Mouse (Mus musculus) heart, embryonic 12.5 days (tissue): ENCODE results near the gene Rbsn. TPM values are rescaled to one million over a fixed set of nuclear protein-coding genes. Genes with fewer than 3 reads are reported as not detected.

ENCODE experiments used
- ATAC-seq: fragments of 200-750 bp; cut with Nextera tagmentation; 2 replicates; pipeline ENCODE4 v1.8.0; 2017; ENCODE audit warnings: moderate TSS enrichment, moderate library complexity; ENCODE audit not compliant: insufficient number of reproducible peaks, low FRiP score
- H3K27ac ChIP-seq: fragments of 300-500 bp; sonication (generic); 2 replicates; pipeline ENCODE4 v1.5.1; 2016; ENCODE audit warnings: mild to moderate bottlenecking, moderate library complexity; ENCODE audit not compliant: poor library complexity, severe bottlenecking
- H3K27me3 ChIP-seq: fragments of 300-500 bp; sonication (generic); replicated peaks from 2 replicates; pipeline ENCODE4 v1.6.1; 2016; ENCODE audit warnings: mild to moderate bottlenecking, moderate library complexity
- H3K36me3 ChIP-seq: fragments of 300-500 bp; sonication (generic); 2 replicates; pipeline ENCODE4 v1.6.1; 2016; ENCODE audit warnings: mild to moderate bottlenecking, moderate library complexity
- H3K4me1 ChIP-seq: fragments of 300-500 bp; sonication (generic); replicated peaks from 2 replicates; pipeline ENCODE4 v1.6.1; 2016; ENCODE audit warnings: mild to moderate bottlenecking
- H3K4me2 ChIP-seq: fragments of 300-500 bp; sonication (generic); 2 replicates; pipeline ENCODE4 v1.6.1; 2016; ENCODE audit warnings: mild to moderate bottlenecking, moderate library complexity
- H3K4me3 ChIP-seq: fragments of 300-500 bp; sonication (generic); 2 replicates; pipeline ENCODE4 v1.5.1; 2016; ENCODE audit warnings: mild to moderate bottlenecking
- H3K9ac ChIP-seq: fragments of 300-500 bp; sonication (generic); 2 replicates; pipeline ENCODE4 v1.6.1; 2016; ENCODE audit warnings: mild to moderate bottlenecking, moderate library complexity
- H3K9me3 ChIP-seq: fragments of 300-500 bp; sonication (generic); replicated peaks from 2 replicates; pipeline ENCODE4 v1.6.1; 2016; ENCODE audit warnings: mild to moderate bottlenecking, moderate library complexity
- WGBS: fragments of 180-500 bp; shearing (Covaris S2); methylation state at CpG from one replicate; pipeline ENCODE4 v1.1.7; 2016; 5-methylcytosine and 5-hydroxymethylcytosine counted together
- polyA plus RNA-seq: library from polyadenylated mRNA; unstranded; fragments of >200 nt; fragmentation: Nextera tagmentation; extraction: Ambion mirVana; gene quantifications from 2 replicates; pipeline ENCODE4 v1.2.1, GENCODE M21; 2016

Gene Rbsn
- polyA plus RNA-seq, 1 experiment from 2014 or later = 20.2 TPM

- peaks cover 75% of the 10 kb centered on the region for H3K36me3 ChIP-seq
- H3K9me3 ChIP-seq = no peaks in the 10 kb centered on the region; the same call in 1 of the 2 replicates
- 93% methylated on average over 1 of the region's 1 CpGs for WGBS
- H3K4me3 ChIP-seq = no peak overlapping the region
- H3K9ac ChIP-seq = no peak overlapping the region
- no peak overlapping the region for H3K4me2 ChIP-seq
- H3K27me3 ChIP-seq = no peaks in the 10 kb centered on the region
- H3K27ac ChIP-seq = no peak overlapping the region
- ATAC-seq = no peak
- peaks cover 5% of the 10 kb centered on the region; the same call in 1 of the 2 replicates for H3K4me1 ChIP-seq
Measured at GRCm38 (mm10) chr6:92176450-92176849, 38.3 kb downstream of the Rbsn start.

GRCm38 (mm10) chr6:92162724-92163123 lies 52.0 kb downstream of the Rbsn start:
- Histone ChIP-seq H3K27ac (no peak overlapping the region), H3K4me3 (no peak overlapping the region), H3K9ac (no peak overlapping the region), H3K4me1 (no peaks in the 10 kb centered on the region), H3K9me3 (no peaks in the 10 kb centered on the region), H3K36me3 (peaks cover 92% of the 10 kb centered on the region), H3K27me3 (no peaks in the 10 kb centered on the region), H3K4me2 (no peak overlapping the region)
- 77% methylated on average over 1 of the region's 1 CpGs for WGBS
- ATAC-seq = no peak

GRCm38 (mm10) chr6:92158801-92159200 lies 55.9 kb downstream of the Rbsn start:
- Histone ChIP-seq H3K4me2 (no peak overlapping the region), H3K4me1 (peaks cover 3% of the 10 kb centered on the region), H3K9ac (no peak overlapping the region), H3K4me3 (no peak overlapping the region), H3K27ac (no peak overlapping the region), H3K27me3 (no peaks in the 10 kb centered on the region), H3K36me3 (peaks cover 96% of the 10 kb centered on the region), H3K9me3 (no peaks in the 10 kb centered on the region)
- no peak for ATAC-seq
- WGBS = 97% methylated on average over 3 of the region's 3 CpGs

GRCm38 (mm10) chr6:92153774-92154173 lies 61.0 kb downstream of the Rbsn start:
- Histone ChIP-seq H3K36me3 (peaks cover 86% of the 10 kb centered on the region), H3K4me1 (peaks cover 10% of the 10 kb centered on the region), H3K27ac (no peak overlapping the region; the same call in 1 of the 2 replicates), H3K27me3 (no peaks in the 10 kb centered on the region), H3K4me3 (no peak overlapping the region), H3K4me2 (no peak overlapping the region), H3K9me3 (no peaks in the 10 kb centered on the region), H3K9ac (no peak overlapping the region)
- ATAC-seq = no peak
- 38% methylated on average over 1 of the region's 1 CpGs for WGBS

- WGBS = 92% methylated on average over 4 of the region's 4 CpGs
- no peak for ATAC-seq
Measured at GRCm38 (mm10) chr6:92145881-92146280, 68.8 kb downstream of the Rbsn start.

More at GRCm38 (mm10) chr6:92145881-92146280, 68.8 kb downstream of the Rbsn start:
- Histone ChIP-seq H3K27ac (no peak overlapping the region), H3K4me3 (no peak overlapping the region), H3K9ac (no peak overlapping the region), H3K4me2 (no peak overlapping the region), H3K4me1 (no peaks in the 10 kb centered on the region), H3K36me3 (peaks cover 50% of the 10 kb centered on the region), H3K27me3 (no peaks in the 10 kb centered on the region), H3K9me3 (no peaks in the 10 kb centered on the region)

Other genes starting within 250 kb of the Rbsn start
- 16.0 and 19.0 TPM in 2 replicates for gene Fgd5, start 236.0 kb downstream of the Rbsn start, polyA plus RNA-seq
- 18.5 and 21.3 TPM in 2 replicates for gene Nr2c2, start 123.5 kb downstream of the Rbsn start, polyA plus RNA-seq
- gene Mrps25, start 30.9 kb downstream of the Rbsn start, polyA plus RNA-seq = 72.0 and 78.1 TPM in 2 replicates
- 0.28 and 0.45 TPM in 2 replicates for gene Trh, start 29.7 kb upstream of the Rbsn start, polyA plus RNA-seq